Mouse (Mus musculus) limb, embryonic 11.5 days (tissue): Measurements from ENCODE around the gene Grin2a. TPM values are rescaled to one million over a fixed set of nuclear protein-coding genes. Genes with fewer than 3 reads are reported as not detected.

Experiments
- ATAC-seq: fragments of 200-750 bp; cut with Nextera tagmentation; 2 replicates; pipeline ENCODE4 v1.8.0; 2017; ENCODE audit warnings: low read depth; ENCODE audit not compliant: insufficient number of reproducible peaks, low FRiP score, low TSS enrichment
- DNase-seq: peaks from one replicate; pipeline ENCODE4 v3.0.0-alpha.2; 2015; ENCODE audit warnings: low spot score
- H3K27ac ChIP-seq: fragments of 300-500 bp; sonication (generic); replicated peaks from 2 replicates; pipeline ENCODE4 v1.5.1; 2014; ENCODE audit warnings: low read depth, mild to moderate bottlenecking, low read length
- H3K27me3 ChIP-seq: fragments of 300-500 bp; sonication (generic); 2 replicates; pipeline ENCODE4 v1.6.1; 2014; ENCODE audit warnings: mild to moderate bottlenecking, low read length, mixed read lengths; ENCODE audit not compliant: control insufficient read depth, insufficient read depth
- H3K36me3 ChIP-seq: fragments of 300-500 bp; sonication (generic); 2 replicates; pipeline ENCODE4 v1.6.1; 2014; ENCODE audit warnings: mild to moderate bottlenecking, low read length, moderate library complexity, mixed read lengths; ENCODE audit not compliant: control insufficient read depth, insufficient read depth
- H3K4me1 ChIP-seq: fragments of 300-500 bp; sonication (generic); 2 replicates; pipeline ENCODE4 v1.6.1; 2014; ENCODE audit warnings: low read length, mixed read lengths; ENCODE audit not compliant: control insufficient read depth, insufficient read depth
- H3K4me2 ChIP-seq: fragments of 300-500 bp; sonication (generic); 2 replicates; pipeline ENCODE4 v1.6.1; 2014; ENCODE audit warnings: low read depth, mild to moderate bottlenecking, moderate library complexity; ENCODE audit not compliant: severe bottlenecking
- H3K4me3 ChIP-seq: fragments of 300-500 bp; sonication (generic); 2 replicates; pipeline ENCODE4 v1.5.1; 2014; ENCODE audit warnings: low read depth, low read length
- H3K9ac ChIP-seq: fragments of 300-500 bp; sonication (generic); 2 replicates; pipeline ENCODE4 v1.6.1; 2014; ENCODE audit warnings: mild to moderate bottlenecking, low read length
- H3K9me3 ChIP-seq: fragments of 300-500 bp; sonication (generic); 2 replicates; pipeline ENCODE4 v1.6.1; 2016; ENCODE audit warnings: low read length; ENCODE audit not compliant: control insufficient read depth
- WGBS: fragments of 180-500 bp; shearing (Covaris S2); extraction: QIAGEN DNeasy Blood & Tissue Kit; methylation state at CpG from one replicate; pipeline ENCODE4 v1.1.7; 2014; 5-methylcytosine and 5-hydroxymethylcytosine counted together
- polyA plus RNA-seq: library from polyadenylated mRNA; unstranded; fragments of >200 nt; fragmentation: Nextera tagmentation; extraction: Ambion mirVana; gene quantifications from 2 replicates; pipeline ENCODE4 v1.2.1, GENCODE M21; 2014

The Grin2a gene
- polyA plus RNA-seq, 1 experiment from 2014 or later = 0.16 TPM

GRCm38 (mm10) chr16:9749661-9750060 is 245.7 kb downstream of the Grin2a start:
- H3K9me3 ChIP-seq = no peaks in the 10 kb centered on the region; the same call in 1 of the 2 replicates
- no peak overlapping the region for H3K4me2 ChIP-seq
- WGBS = 81% methylated on average over 3 of the region's 3 CpGs
- H3K4me1 ChIP-seq = no peaks in the 10 kb centered on the region
- no peak overlapping the region for H3K4me3 ChIP-seq
- H3K9ac ChIP-seq = no peak overlapping the region
- no peaks in the 10 kb centered on the region for H3K27me3 ChIP-seq
- no peaks in the 10 kb centered on the region for H3K36me3 ChIP-seq
- no peak for ATAC-seq
- no peak for DNase-seq
- no peak overlapping the region for H3K27ac ChIP-seq

- H3K36me3 ChIP-seq = no peaks in the 10 kb centered on the region
- H3K27me3 ChIP-seq = no peaks in the 10 kb centered on the region
- H3K4me2 ChIP-seq = no peak overlapping the region
- ATAC-seq (no peak), DNase-seq (no peak)
- H3K27ac ChIP-seq = no peak overlapping the region
- no peak overlapping the region for H3K4me3 ChIP-seq
- no peaks in the 10 kb centered on the region for H3K4me1 ChIP-seq
- H3K9ac ChIP-seq = no peak overlapping the region
- 89% methylated on average over 6 of the region's 6 CpGs for WGBS
- H3K9me3 ChIP-seq = no peaks in the 10 kb centered on the region
Observed at GRCm38 (mm10) chr16:9742443-9742842, 252.9 kb downstream of the Grin2a start.

GRCm38 (mm10) chr16:9738679-9739078 is 256.7 kb downstream of the Grin2a start:
- DNase-seq (no peak), ATAC-seq (no peak)
- WGBS = 94% methylated on average over 6 of the region's 6 CpGs
- no peaks in the 10 kb centered on the region for H3K36me3 ChIP-seq
- no peak overlapping the region for H3K27ac ChIP-seq
- no peak overlapping the region for H3K4me2 ChIP-seq
- no peaks in the 10 kb centered on the region for H3K4me1 ChIP-seq
- no peaks in the 10 kb centered on the region for H3K9me3 ChIP-seq
- no peaks in the 10 kb centered on the region for H3K27me3 ChIP-seq
- no peak overlapping the region for H3K4me3 ChIP-seq
- H3K9ac ChIP-seq = no peak overlapping the region

- ATAC-seq (no peak), DNase-seq (no peak)
- no peak overlapping the region for H3K27ac ChIP-seq
- 32% methylated on average over 2 of the region's 2 CpGs for WGBS
- no peaks in the 10 kb centered on the region for H3K36me3 ChIP-seq
- no peak overlapping the region for H3K4me3 ChIP-seq
- H3K4me1 ChIP-seq = no peaks in the 10 kb centered on the region
- H3K27me3 ChIP-seq = no peaks in the 10 kb centered on the region
- no peak overlapping the region for H3K4me2 ChIP-seq
- no peak overlapping the region for H3K9ac ChIP-seq
- H3K9me3 ChIP-seq = no peaks in the 10 kb centered on the region
Observed at GRCm38 (mm10) chr16:9737131-9737530, 258.2 kb downstream of the Grin2a start.

GRCm38 (mm10) chr16:9735365-9736080 is 259.8 kb downstream of the Grin2a start:
- H3K4me3 ChIP-seq = no peak overlapping the region
- WGBS = 93% methylated on average over 8 of the region's 8 CpGs
- H3K4me1 ChIP-seq = no peaks in the 10 kb centered on the region
- H3K4me2 ChIP-seq = no peak overlapping the region
- H3K9me3 ChIP-seq = no peaks in the 10 kb centered on the region
- no peak for DNase-seq
- no peaks in the 10 kb centered on the region for H3K36me3 ChIP-seq
- H3K27ac ChIP-seq = no peak overlapping the region
- no peaks in the 10 kb centered on the region for H3K27me3 ChIP-seq
- no peak overlapping the region for H3K9ac ChIP-seq
- no peak for ATAC-seq

- 94% methylated on average over 5 of the region's 5 CpGs for WGBS
- Histone ChIP-seq H3K4me3 (no peak overlapping the region), H3K4me1 (no peaks in the 10 kb centered on the region), H3K4me2 (no peak overlapping the region), H3K9ac (no peak overlapping the region), H3K9me3 (no peaks in the 10 kb centered on the region), H3K36me3 (no peaks in the 10 kb centered on the region), H3K27ac (no peak overlapping the region), H3K27me3 (no peaks in the 10 kb centered on the region)
- ATAC-seq (no peak), DNase-seq (no peak)
Observed at GRCm38 (mm10) chr16:9727603-9728002, 267.8 kb downstream of the Grin2a start.

GRCm38 (mm10) chr16:9725578-9726113 is 269.7 kb downstream of the Grin2a start:
- Histone ChIP-seq H3K4me1 (no peaks in the 10 kb centered on the region), H3K4me3 (no peak overlapping the region), H3K27ac (no peak overlapping the region), H3K9me3 (no peaks in the 10 kb centered on the region), H3K36me3 (no peaks in the 10 kb centered on the region), H3K4me2 (no peak overlapping the region), H3K27me3 (no peaks in the 10 kb centered on the region), H3K9ac (no peak overlapping the region)
- ATAC-seq (no peak), DNase-seq (no peak)
- WGBS = 73% methylated on average over 7 of the region's 7 CpGs

GRCm38 (mm10) chr16:9711398-9711797 is 284.0 kb downstream of the Grin2a start:
- H3K9ac ChIP-seq = no peak overlapping the region
- H3K27ac ChIP-seq = no peak overlapping the region
- no peaks in the 10 kb centered on the region for H3K27me3 ChIP-seq
- WGBS = 91% methylated on average over 2 of the region's 2 CpGs
- H3K9me3 ChIP-seq = no peaks in the 10 kb centered on the region
- ATAC-seq = no peak
- no peak overlapping the region for H3K4me2 ChIP-seq
- no peaks in the 10 kb centered on the region for H3K4me1 ChIP-seq
- no peaks in the 10 kb centered on the region for H3K36me3 ChIP-seq
- H3K4me3 ChIP-seq = no peak overlapping the region
- no peak for DNase-seq

- WGBS = 61% methylated on average over 2 of the region's 2 CpGs
- Histone ChIP-seq H3K36me3 (no peaks in the 10 kb centered on the region), H3K27me3 (no peaks in the 10 kb centered on the region), H3K27ac (no peak overlapping the region), H3K4me3 (no peak overlapping the region), H3K4me1 (no peaks in the 10 kb centered on the region), H3K9me3 (no peaks in the 10 kb centered on the region), H3K4me2 (no peak overlapping the region), H3K9ac (no peak overlapping the region)
- ATAC-seq (no peak), DNase-seq (no peak)
Observed at GRCm38 (mm10) chr16:9709921-9710320, 285.4 kb downstream of the Grin2a start.
